In the genomic region with DNA sequence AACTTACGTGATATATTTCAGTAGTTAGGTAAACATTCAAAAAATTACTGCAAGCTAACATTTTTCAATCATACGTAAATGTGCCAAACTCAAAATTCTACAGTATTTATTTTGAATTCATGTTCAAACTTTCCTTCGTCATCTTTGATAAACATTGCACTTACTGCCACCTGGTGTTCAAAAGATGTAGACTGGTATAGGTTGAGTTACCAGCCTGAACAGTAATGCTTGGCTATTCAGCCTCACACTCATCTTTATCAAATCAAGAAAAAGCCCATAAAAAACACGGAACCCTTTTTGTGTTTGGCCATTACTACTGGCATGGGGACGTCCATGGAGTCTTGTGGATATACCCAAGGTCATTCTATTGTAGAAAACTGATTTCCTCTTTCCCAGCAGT, we compare ENCODE assay signal across 8 mouse cellular contexts. TPM values are rescaled to one million over a fixed set of nuclear protein-coding genes. Genes with fewer than 3 reads are reported as not detected.
DNase-seq lines count a peak whose midpoint lies in the region; ATAC-seq and TF ChIP-seq lines count a peak whose summit lies in the region.
"Had no signal": no experiment of that assay in that cellular context is flagged by ENCODE, and none has a peak within 500 bp of the region (broad histone marks: within the 10 kb centered on the region; RNA-seq: fewer than 3 reads in every experiment).

No protein-coding gene starts in this region.

- POLR2A ChIA-PET in Patski (lab: Charles Lee), result no interaction called here

- TF ChIP-seq CTCF in Patski (IDR thresholded peaks at IDR 0.05), result peak; percentile 51
- 0 out of 2 replicates have a peak, but pooled peaks have one; percentile 1 for TF ChIP-seq CTCF in cortical plate, adult 2 months (IDR thresholded peaks at IDR 0.05; ENCODE audit: extremely low read depth, insufficient read depth, low read length)

- ATAC-seq in Patski, result peak; percentile 62
- ATAC-seq in megakaryocyte progenitor cell, adult 5-6 weeks (replicated peaks; ENCODE audit: poor library complexity), result peak; percentile 61; the same call in 1 of the 2 replicates

- CTCF ChIA-PET in Patski (lab: Charles Lee), result no interaction called here

- no peak for TF ChIP-seq POLR2A in cortical plate, adult 2 months (IDR thresholded peaks at IDR 0.05; ENCODE audit: extremely low read depth, insufficient read depth, low read length)

- intact Hi-C loops in left cerebral cortex, postnatal 36 days (cut with DNase I), result loop anchor here (2.0 kb wide), 1 partner anchor 388 kb away; a partner anchor contains a TSS

- no peaks in the 10 kb centered on the region for H3K27me3 ChIP-seq in Patski
- H3K27me3 ChIP-seq: embryonic facial prominence, embryonic 12.5 days had no signal

- in situ Hi-C loops in Patski (cut with MboI; ENCODE audit: low pct_unique_long_range_greater_than_20kb), result loop anchor here (10.0 to 25.0 kb wide), 2 partner anchors 170 to 382 kb away; a partner anchor contains a TSS

- peak; percentile 15 for DNase-seq in left cerebral cortex, adult 11 months (ENCODE audit: low spot score)
- DNase-seq in left cerebral cortex, postnatal 36 days (ENCODE audit: low spot score in 2 of 2), result no peak
- peak; percentile 0 for DNase-seq in Patski (ENCODE audit: low read depth, low spot score)
- DNase-seq in adrenal gland, adult 8-10 months, result no peak
- no peak for DNase-seq in heart, adult 11 months

- H3K4me1 ChIP-seq in cortical plate, adult 2 months (ENCODE audit: control insufficient read depth, insufficient read depth, low read length), result no peaks in the 10 kb centered on the region
- H3K4me1 ChIP-seq: embryonic facial prominence, embryonic 12.5 days had no signal

- H3K4me3 ChIP-seq in cortical plate, adult 2 months (ENCODE audit: insufficient read depth, low read length), result no peak overlapping the region
- H3K4me3 ChIP-seq: embryonic facial prominence, embryonic 12.5 days had no signal

- H3K27ac ChIP-seq in cortical plate, adult 2 months (ENCODE audit: insufficient read depth, low read length), result no peak overlapping the region
- H3K27ac ChIP-seq: embryonic facial prominence, embryonic 12.5 days had no signal

RNA-seq across cellular contexts. Expression of a gene that starts 9.6 kb away (rescaled TPM):
- total RNA-seq in left cerebral cortex, postnatal 36 days (2021), result 1 to 10 TPM; 3.8 to 4.5 TPM
- polyA plus RNA-seq in Patski (2021), result not detected
- 0.44 TPM in 2 replicates for polyA plus RNA-seq in cortical plate, adult 2 months (2012; rRNA removed)
- total RNA-seq in megakaryocyte progenitor cell, adult 5-6 weeks (2015), result not detected in 2 replicates
- total RNA-seq in megakaryocyte progenitor cell, adult 5-6 weeks (2017), result not detected in 2 replicates
- 1 to 10 TPM in 2 of 4 experiments, under 1 TPM in 2; 0.58 to 2.3 (median 1.2) TPM for total RNA-seq in adrenal gland, adult 8-10 months (2022)

Comparison
In these comparisons a context has a peak if more than half of its experiments do, and no peak if none do; other contexts are left out.
1. DNase-seq: peak in left cerebral cortex, adult 11 months (single experiment) and Patski (single experiment); none in left cerebral cortex, postnatal 36 days (0 of 2), adrenal gland, adult 8-10 months (single experiment) and heart, adult 11 months (single experiment).